Mouse (Mus musculus) megakaryocyte, embryonic 14.5 days (primary cell): ENCODE measurements around the gene Camk2d. TPM values are rescaled to one million over a fixed set of nuclear protein-coding genes. Genes with fewer than 3 reads are reported as not detected.

Source experiments
- H3K27me3 ChIP-seq: replicated peaks from 2 replicates; pipeline ENCODE3; 2012; ENCODE audit warnings: inconsistent platforms
- H3K36me3 ChIP-seq: replicated peaks from 2 replicates; pipeline ENCODE3; 2012; ENCODE audit warnings: low read length, inconsistent platforms, mixed read lengths
- H3K4me1 ChIP-seq: 2 replicates; pipeline ENCODE4 v1.6.1; 2012; ENCODE audit warnings: inconsistent platforms
- H3K4me3 ChIP-seq: replicated peaks from 2 replicates; pipeline ENCODE3; 2012; ENCODE audit warnings: moderate library complexity, mild to moderate bottlenecking, inconsistent platforms
- H3K9me3 ChIP-seq: 2 replicates; pipeline ENCODE4 v1.6.1; 2012; ENCODE audit warnings: inconsistent platforms
- FLI1 ChIP-seq: IDR thresholded peaks from 2 replicates; pipeline ENCODE4 v1.6.1; 2012; ENCODE audit warnings: low read length, inconsistent platforms, mixed read lengths
- GATA1 ChIP-seq: IDR thresholded peaks from 3 replicates; pipeline ENCODE4 v1.6.1; 2012; ENCODE audit warnings: mixed read lengths, low read length, inconsistent platforms, borderline replicate concordance
- polyA plus RNA-seq: library from polyadenylated mRNA; stranded (reverse); fragments of >175 nt; gene quantifications from 2 replicates; pipeline ENCODE4 v1.2.3, GENCODE M21; 2012; ENCODE audit warnings: low replicate concordance; ENCODE audit not compliant: insufficient read depth

Camk2d gene
- polyA plus RNA-seq, 1 experiment = 1.1 TPM

DNA sequence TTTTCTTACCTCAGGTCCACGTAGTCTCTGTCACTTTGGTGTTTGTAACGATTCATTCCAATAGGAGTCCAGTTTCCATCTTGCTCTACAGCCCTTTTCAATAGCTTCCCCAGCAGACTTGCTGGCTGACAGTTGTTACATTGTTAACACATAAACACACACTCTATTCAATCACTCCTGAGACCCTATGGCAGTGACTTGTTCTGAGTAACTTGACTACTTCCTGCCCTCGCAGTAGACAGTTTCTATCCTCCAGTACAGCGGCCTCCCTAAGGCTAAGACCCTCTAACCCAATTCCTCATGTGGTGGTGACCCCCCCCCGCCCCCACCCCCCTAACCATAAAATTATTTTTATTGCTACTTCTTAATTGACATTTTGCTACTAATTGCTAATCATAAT is 13.2 kb downstream of the Camk2d start:
- H3K27me3 ChIP-seq = peaks cover 29% of the 10 kb centered on the region
- TF ChIP-seq GATA1 (no peak), FLI1 (no peak)
- H3K36me3 ChIP-seq = no peaks in the 10 kb centered on the region
- H3K9me3 ChIP-seq = 0 out of 2 replicates have a peak, but pooled peaks cover 5% of the 10 kb centered on the region
- H3K4me3 ChIP-seq = no peak overlapping the region
- peaks cover 12% of the 10 kb centered on the region for H3K4me1 ChIP-seq

DNA sequence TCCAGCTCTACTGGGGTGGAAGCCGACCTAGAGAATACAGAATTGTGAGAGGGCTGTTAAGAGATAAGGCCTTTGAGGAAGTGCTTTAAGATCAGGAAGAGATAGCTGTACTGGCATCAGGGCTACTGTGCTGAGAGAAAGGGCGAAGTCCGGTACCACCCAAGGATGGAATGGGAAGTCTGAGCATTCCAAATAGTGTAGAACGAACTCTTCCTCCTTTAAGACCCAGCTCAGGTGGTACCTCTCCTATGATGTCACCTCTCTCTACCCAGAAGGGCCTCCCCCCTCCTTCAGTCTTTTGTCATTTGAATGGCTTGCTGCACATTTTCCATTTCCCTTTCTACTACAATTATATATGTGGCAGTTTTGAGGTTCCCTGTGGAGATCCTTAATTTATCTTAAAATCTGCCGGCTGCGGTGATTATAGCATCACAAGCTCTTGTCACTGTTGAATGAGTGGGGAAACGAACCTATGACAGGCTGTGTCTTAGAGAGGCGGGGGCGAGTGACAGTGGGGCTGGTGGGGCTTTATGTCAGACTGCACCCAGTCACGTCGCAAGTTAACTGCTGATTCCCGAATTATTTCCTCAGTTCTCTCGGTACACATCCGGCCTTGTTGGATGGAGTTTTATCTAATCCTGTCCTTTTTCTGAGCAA is 13.8 kb downstream of the Camk2d start:
- 0 out of 2 replicates have a peak, but pooled peaks cover 8% of the 10 kb centered on the region for H3K9me3 ChIP-seq
- no peaks in the 10 kb centered on the region for H3K36me3 ChIP-seq
- H3K27me3 ChIP-seq = peaks cover 32% of the 10 kb centered on the region
- no peak overlapping the region for H3K4me3 ChIP-seq
- TF ChIP-seq FLI1 (no peak), GATA1 (no peak)
- peaks cover 12% of the 10 kb centered on the region for H3K4me1 ChIP-seq

DNA sequence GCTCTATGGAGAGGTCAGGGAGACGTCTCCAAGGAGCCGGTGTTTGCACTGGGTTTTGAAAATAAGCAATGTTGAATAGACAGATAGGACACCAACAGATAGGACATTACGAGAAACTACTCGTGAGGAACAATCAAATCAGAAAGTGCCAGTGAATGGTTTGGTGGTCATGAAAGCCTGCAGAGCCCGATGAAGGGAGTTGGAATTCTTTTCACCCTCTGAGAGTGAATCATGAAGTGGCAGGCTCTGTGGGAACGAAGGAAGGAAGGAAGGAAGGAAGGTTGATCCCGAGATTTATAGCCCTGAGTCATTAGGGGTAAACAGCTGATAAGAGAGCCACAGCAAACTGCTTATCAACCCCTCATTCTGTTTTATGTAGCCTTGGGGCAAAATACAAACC is 15.5 kb downstream of the Camk2d start:
- peaks cover under 1% of the 10 kb centered on the region for H3K36me3 ChIP-seq
- peaks cover 12% of the 10 kb centered on the region for H3K4me1 ChIP-seq
- H3K4me3 ChIP-seq = no peak overlapping the region
- peaks cover 12% of the 10 kb centered on the region for H3K9me3 ChIP-seq
- H3K27me3 ChIP-seq = peaks cover 32% of the 10 kb centered on the region
- TF ChIP-seq FLI1 = no peak
- no peak for TF ChIP-seq GATA1

DNA sequence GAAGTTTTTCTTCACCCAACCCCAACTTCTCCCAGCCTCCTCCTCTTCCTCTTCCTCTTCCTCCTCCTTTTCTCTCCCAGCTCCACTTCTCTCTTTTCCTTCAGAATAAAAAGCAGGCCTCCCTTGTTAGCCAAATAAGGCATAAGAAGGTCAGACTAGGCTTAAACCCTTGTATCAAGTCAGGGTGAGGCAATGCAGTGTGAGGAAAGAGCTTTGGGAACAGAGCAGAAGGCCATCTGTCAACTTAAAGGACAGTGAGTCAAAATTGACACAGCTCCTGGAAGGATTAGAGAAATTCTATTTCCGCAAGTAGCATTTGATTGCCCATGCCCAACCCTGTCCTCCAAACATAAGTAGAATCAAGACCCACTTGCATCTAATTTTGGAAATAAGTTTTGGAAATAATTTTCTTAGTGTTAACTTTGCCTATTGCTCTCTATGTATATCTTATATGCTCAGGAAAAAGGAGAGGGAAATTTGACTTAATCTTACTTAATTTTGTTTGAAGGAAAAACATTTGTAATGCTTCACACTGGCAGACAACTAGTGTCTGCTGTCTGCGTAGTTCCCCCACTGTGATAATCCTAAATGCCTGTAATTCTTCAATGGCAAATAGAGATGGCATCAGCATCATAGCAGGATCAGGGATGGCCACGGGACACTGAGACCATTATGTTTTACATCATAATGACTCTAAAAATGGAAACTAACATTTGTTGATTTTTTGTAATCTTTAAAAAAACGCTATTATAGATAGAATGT is 16.8 kb downstream of the Camk2d start:
- Histone ChIP-seq H3K4me1 (peaks cover 12% of the 10 kb centered on the region), H3K4me3 (no peak overlapping the region), H3K9me3 (peaks cover 21% of the 10 kb centered on the region), H3K27me3 (peaks cover 32% of the 10 kb centered on the region), H3K36me3 (peaks cover 3% of the 10 kb centered on the region)
- TF ChIP-seq GATA1 = no peak
- no peak for TF ChIP-seq FLI1

DNA sequence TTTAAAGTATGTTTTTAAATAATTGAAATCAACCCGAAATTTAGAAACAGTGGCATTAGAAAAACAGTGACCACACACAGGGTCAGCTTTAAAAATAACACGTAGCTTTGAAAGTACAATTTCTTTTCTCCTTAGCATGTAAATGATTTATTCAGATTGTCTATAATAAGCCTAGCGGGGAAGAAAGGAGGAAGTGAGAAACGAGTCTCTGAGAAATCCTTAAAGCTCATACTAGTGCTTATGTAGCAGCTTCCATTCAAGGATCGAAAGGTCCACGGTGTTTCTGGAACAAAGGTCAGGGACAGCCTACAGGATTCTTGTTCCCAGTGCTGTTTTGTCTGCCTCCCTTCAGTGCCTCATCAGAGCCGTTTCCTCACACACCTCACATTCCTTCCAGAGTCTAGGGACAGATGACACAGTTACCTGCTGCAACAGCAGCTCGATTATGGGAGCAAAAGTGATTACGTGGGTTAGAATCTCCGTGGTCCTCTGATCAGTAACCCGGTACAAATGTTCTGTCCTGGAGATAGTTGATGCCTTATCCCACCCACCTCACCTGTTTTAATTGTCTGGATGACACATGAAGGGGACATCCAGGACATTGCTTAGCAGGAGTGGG is 17.5 kb downstream of the Camk2d start:
- Histone ChIP-seq H3K27me3 (peaks cover 32% of the 10 kb centered on the region), H3K9me3 (peaks cover 21% of the 10 kb centered on the region), H3K4me1 (peaks cover 12% of the 10 kb centered on the region), H3K4me3 (no peak overlapping the region), H3K36me3 (peaks cover 3% of the 10 kb centered on the region)
- TF ChIP-seq FLI1 (no peak), GATA1 (no peak)

DNA sequence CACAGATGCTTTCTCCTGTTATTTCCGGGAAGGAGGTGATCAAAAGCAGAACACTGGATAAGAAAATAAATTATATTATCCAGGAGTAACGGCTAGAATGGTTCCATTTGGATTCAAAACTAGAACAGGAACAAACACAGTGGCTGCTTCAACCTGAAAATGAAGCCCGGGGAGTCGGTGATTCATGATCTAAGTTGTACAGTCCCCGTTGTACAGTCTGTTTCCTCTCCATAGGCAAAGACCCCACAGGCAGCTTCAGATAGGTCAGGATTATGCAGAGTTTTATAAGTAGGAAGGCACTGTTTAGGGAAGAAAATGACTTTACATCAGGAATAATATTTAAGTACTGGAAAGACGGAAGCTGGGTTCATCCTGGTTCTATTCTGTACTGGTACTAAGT is 19.2 kb downstream of the Camk2d start:
- Histone ChIP-seq H3K36me3 (peaks cover 3% of the 10 kb centered on the region), H3K4me3 (no peak overlapping the region), H3K9me3 (peaks cover 28% of the 10 kb centered on the region), H3K27me3 (peaks cover 20% of the 10 kb centered on the region), H3K4me1 (peaks cover 8% of the 10 kb centered on the region)
- TF ChIP-seq FLI1 (no peak), GATA1 (no peak)

DNA sequence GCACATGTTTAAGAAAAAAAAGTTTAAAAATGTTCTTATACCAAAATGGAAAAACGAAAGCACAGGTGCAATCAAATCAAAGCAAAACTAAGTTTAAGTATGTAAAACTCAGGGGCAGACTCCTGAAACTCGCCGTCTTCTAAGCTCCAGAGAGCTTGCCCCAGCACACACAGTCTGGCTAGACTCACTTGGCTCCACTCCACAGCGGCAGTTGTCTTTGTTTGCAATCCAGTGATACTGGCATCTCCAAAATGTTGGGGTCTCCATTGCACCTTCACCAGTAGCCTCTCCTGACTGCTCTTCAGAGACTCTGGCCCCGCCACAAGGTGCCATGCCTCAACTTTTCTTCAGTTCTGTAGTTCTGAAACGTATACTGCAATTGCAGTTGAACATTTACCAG is 24.1 kb downstream of the Camk2d start:
- no peak for TF ChIP-seq FLI1
- no peak for TF ChIP-seq GATA1
- no peaks in the 10 kb centered on the region for H3K4me1 ChIP-seq

DNA sequence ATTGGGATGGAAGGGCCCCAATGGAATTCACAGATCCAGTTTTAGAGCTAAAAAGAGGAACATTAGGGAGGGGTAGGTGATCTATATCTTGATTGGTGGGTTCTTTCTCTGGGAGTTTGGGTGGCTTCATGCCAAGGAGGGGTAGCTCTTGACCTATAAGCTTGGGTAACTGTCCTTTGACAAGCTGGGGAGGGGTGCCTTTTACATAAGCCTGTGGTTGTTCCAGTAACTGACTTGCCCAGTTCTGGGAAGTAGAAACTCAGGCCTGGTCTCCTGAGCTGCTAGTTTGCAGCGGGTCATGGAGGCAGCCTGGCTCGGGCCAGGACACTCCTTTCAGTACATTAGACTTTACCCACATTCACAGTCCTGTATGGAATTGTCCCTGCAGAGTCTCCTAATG is 26.4 kb downstream of the Camk2d start:
- TF ChIP-seq FLI1 (no peak), GATA1 (no peak)
- no peaks in the 10 kb centered on the region for H3K4me1 ChIP-seq

More for the DNA sequence above, 24.1 kb downstream of the Camk2d start:
- peaks cover 2% of the 10 kb centered on the region for H3K27me3 ChIP-seq
- H3K4me3 ChIP-seq = no peak overlapping the region
- H3K36me3 ChIP-seq = peaks cover 3% of the 10 kb centered on the region
- H3K9me3 ChIP-seq = peaks cover 20% of the 10 kb centered on the region

DNA sequence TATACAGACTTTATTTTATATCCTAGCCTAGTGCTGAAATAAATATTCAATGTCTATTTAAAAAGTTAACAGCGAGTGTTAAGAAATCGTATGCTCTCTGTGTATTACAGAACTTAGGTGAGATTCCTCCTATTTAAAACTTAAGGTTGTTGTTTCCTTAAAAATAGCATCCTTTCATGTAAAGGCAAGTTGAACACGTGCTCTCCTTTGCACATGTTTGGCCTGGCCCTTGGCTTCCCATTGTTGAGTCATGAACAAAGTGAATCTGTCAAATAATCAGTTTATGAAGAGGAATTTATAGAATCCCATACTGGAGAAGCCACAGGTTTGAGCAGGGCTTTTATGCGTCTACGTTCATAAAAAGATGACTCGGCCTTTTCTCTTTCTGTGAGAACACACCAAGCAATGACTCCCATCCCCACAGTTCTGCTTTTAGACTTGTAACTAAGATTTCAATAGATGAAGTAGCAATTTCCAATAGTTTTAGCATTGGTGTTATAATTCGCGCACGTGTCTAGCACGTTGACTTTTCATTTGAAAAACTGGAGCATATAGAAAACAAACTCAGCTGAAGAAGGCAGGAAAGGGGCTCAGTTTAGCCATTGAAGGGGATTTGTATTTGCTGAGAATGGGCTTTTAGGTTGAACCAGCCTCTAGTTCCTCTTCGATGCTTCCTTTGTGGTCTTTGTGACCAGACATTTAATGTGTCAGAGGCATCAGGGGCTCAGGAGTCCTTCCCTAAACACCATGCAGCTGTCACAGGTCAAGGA is 29.1 kb downstream of the Camk2d start:
- TF ChIP-seq FLI1 = no peak
- TF ChIP-seq GATA1 = no peak
- H3K4me3 ChIP-seq = no peak overlapping the region
- no peaks in the 10 kb centered on the region for H3K4me1 ChIP-seq
- peaks cover 2% of the 10 kb centered on the region for H3K27me3 ChIP-seq
- H3K36me3 ChIP-seq = no peaks in the 10 kb centered on the region
- no peaks in the 10 kb centered on the region for H3K9me3 ChIP-seq

More for the DNA sequence above, 26.4 kb downstream of the Camk2d start:
- Histone ChIP-seq H3K36me3 (no peaks in the 10 kb centered on the region), H3K27me3 (peaks cover 2% of the 10 kb centered on the region), H3K4me3 (no peak overlapping the region), H3K9me3 (peaks cover 11% of the 10 kb centered on the region)
